Mouse (Mus musculus) hindbrain, postnatal 0 days (tissue): ENCODE data around the gene Plcg1. TPM values are rescaled to one million over a fixed set of nuclear protein-coding genes. Genes with fewer than 3 reads are reported as not detected.

ENCODE experiments used
- ATAC-seq: fragments of 200-750 bp; cut with Nextera tagmentation; 2 replicates; pipeline ENCODE4 v1.8.0; 2017; ENCODE audit warnings: mild to moderate bottlenecking, moderate TSS enrichment, moderate library complexity
- DNase-seq: peaks from one replicate; pipeline ENCODE4 v3.0.0-alpha.2; 2015; ENCODE audit warnings: low spot score
- H3K27ac ChIP-seq: fragments of 300-500 bp; sonication (generic); 2 replicates; pipeline ENCODE4 v1.5.1; 2014; ENCODE audit warnings: mild to moderate bottlenecking
- H3K27me3 ChIP-seq: fragments of 300-500 bp; sonication (generic); 2 replicates; pipeline ENCODE4 v1.6.1; 2014; ENCODE audit warnings: low read length, mixed read lengths; ENCODE audit not compliant: insufficient read depth
- H3K36me3 ChIP-seq: fragments of 300-500 bp; sonication (generic); 2 replicates; pipeline ENCODE4 v1.6.1; 2014; ENCODE audit warnings: low read length, mixed read lengths; ENCODE audit not compliant: insufficient read depth
- H3K4me1 ChIP-seq: fragments of 300-500 bp; sonication (generic); 2 replicates; pipeline ENCODE4 v1.6.1; 2014; ENCODE audit warnings: antibody characterized with exemption, low read length, mixed read lengths; ENCODE audit not compliant: insufficient read depth
- H3K4me2 ChIP-seq: fragments of 300-500 bp; sonication (generic); 2 replicates; pipeline ENCODE4 v1.6.1; 2014; ENCODE audit warnings: low read depth, mild to moderate bottlenecking, low read length, moderate library complexity, mixed read lengths
- H3K4me3 ChIP-seq: fragments of 300-500 bp; sonication (generic); 2 replicates; pipeline ENCODE4 v1.5.1; 2014; ENCODE audit warnings: low read length
- H3K9ac ChIP-seq: fragments of 300-500 bp; sonication (generic); replicated peaks from 2 replicates; pipeline ENCODE4 v1.6.1; 2014; ENCODE audit warnings: mild to moderate bottlenecking, low read length, moderate library complexity, mixed read lengths
- H3K9me3 ChIP-seq: fragments of 300-500 bp; sonication (generic); 2 replicates; pipeline ENCODE4 v1.6.1; 2016; ENCODE audit warnings: low read length, mixed read lengths
- CTCF ChIP-seq: IDR thresholded peaks from 2 replicates; pipeline ENCODE4 v1.5.1; 2016; ENCODE audit warnings: antibody characterized with exemption, control low read depth, low read depth
- WGBS: fragments of 180-500 bp; shearing (Covaris S2); extraction: QIAGEN DNeasy Blood & Tissue Kit; methylation state at CpG from one replicate; pipeline ENCODE4 v1.1.7; 2014; 5-methylcytosine and 5-hydroxymethylcytosine counted together
- polyA plus RNA-seq: library from polyadenylated mRNA; unstranded; fragments of >200 nt; fragmentation: Nextera tagmentation; extraction: Ambion mirVana; gene quantifications from 2 replicates; pipeline ENCODE4 v1.2.1, GENCODE M21; 2015
- total RNA-seq: library from RNA; depleted of rRNA; stranded (reverse); fragments of >200 nt; gene quantifications from 2 replicates; pipeline ENCODE4 v1.2.3, GENCODE M21; 2014

The Plcg1 gene
- total and polyA plus RNA-seq, 2 experiments from 2014 or later: 40.5 to 111 TPM

GRCm38 (mm10) chr2:160780834-160781219, 49.7 kb downstream of the Plcg1 start:
- no peak for ATAC-seq
- H3K4me3 ChIP-seq: no peak overlapping the region
- no peak for TF ChIP-seq CTCF
- peaks cover 8% of the 10 kb centered on the region for H3K36me3 ChIP-seq
- no peak overlapping the region for H3K27ac ChIP-seq
- 98% methylated on average over 2 of the region's 2 CpGs for WGBS
- H3K4me2 ChIP-seq: no peak overlapping the region
- H3K4me1 ChIP-seq: no peaks in the 10 kb centered on the region; the same call in 1 of the 2 replicates
- no peaks in the 10 kb centered on the region for H3K9me3 ChIP-seq
- H3K9ac ChIP-seq: no peak overlapping the region
- no peaks in the 10 kb centered on the region for H3K27me3 ChIP-seq
- DNase-seq: no peak

GRCm38 (mm10) chr2:160786333-160786732, 55.2 kb downstream of the Plcg1 start:
- WGBS: 44% methylated on average over 1 of the region's 1 CpGs

GRCm38 (mm10) chr2:160789046-160789445, 57.9 kb downstream of the Plcg1 start:
- no peak for ATAC-seq
- TF ChIP-seq CTCF: no peak
- H3K27ac ChIP-seq: 0 out of 2 replicates have a peak overlapping the region, but pooled peaks have one; percentile 6

More at GRCm38 (mm10) chr2:160786333-160786732, 55.2 kb downstream of the Plcg1 start:
- Histone ChIP-seq H3K4me1 (peaks cover 3% of the 10 kb centered on the region; the same call in 1 of the 2 replicates), H3K9ac (0 out of 2 replicates have a peak overlapping the region, but pooled peaks have one; percentile 21), H3K4me3 (no peak overlapping the region), H3K27me3 (no peaks in the 10 kb centered on the region), H3K27ac (peak overlapping the region; percentile 89), H3K4me2 (no peak overlapping the region), H3K36me3 (no peaks in the 10 kb centered on the region; the same call in 1 of the 2 replicates), H3K9me3 (no peaks in the 10 kb centered on the region)
- TF ChIP-seq CTCF: no peak
- DNase-seq (peak; percentile 73), ATAC-seq (peak; percentile 93)

GRCm38 (mm10) chr2:160789741-160790140, 58.6 kb downstream of the Plcg1 start:
- peaks cover 3% of the 10 kb centered on the region; the same call in 1 of the 2 replicates for H3K4me1 ChIP-seq
- no peaks in the 10 kb centered on the region for H3K9me3 ChIP-seq
- no peak for TF ChIP-seq CTCF
- H3K27me3 ChIP-seq: no peaks in the 10 kb centered on the region
- H3K9ac ChIP-seq: no peak overlapping the region
- H3K27ac ChIP-seq: no peak overlapping the region; the same call in 1 of the 2 replicates
- ATAC-seq (no peak), DNase-seq (no peak)
- H3K4me2 ChIP-seq: no peak overlapping the region
- H3K36me3 ChIP-seq: no peaks in the 10 kb centered on the region
- no peak overlapping the region for H3K4me3 ChIP-seq

More at GRCm38 (mm10) chr2:160789046-160789445, 57.9 kb downstream of the Plcg1 start:
- no peaks in the 10 kb centered on the region for H3K36me3 ChIP-seq
- H3K9me3 ChIP-seq: no peaks in the 10 kb centered on the region
- no peak for DNase-seq
- no peak overlapping the region for H3K4me2 ChIP-seq
- no peak overlapping the region for H3K4me3 ChIP-seq
- no peaks in the 10 kb centered on the region for H3K27me3 ChIP-seq
- peaks cover 3% of the 10 kb centered on the region; the same call in 1 of the 2 replicates for H3K4me1 ChIP-seq
- H3K9ac ChIP-seq: no peak overlapping the region
- WGBS: 89% methylated on average over 1 of the region's 1 CpGs

- 84% methylated on average over 2 of the region's 2 CpGs for WGBS
- Histone ChIP-seq H3K4me1 (no peaks in the 10 kb centered on the region), H3K36me3 (no peaks in the 10 kb centered on the region), H3K9me3 (no peaks in the 10 kb centered on the region), H3K9ac (no peak overlapping the region), H3K27me3 (no peaks in the 10 kb centered on the region), H3K4me3 (no peak overlapping the region), H3K4me2 (no peak overlapping the region), H3K27ac (no peak overlapping the region)
- TF ChIP-seq CTCF: peak; percentile 54
- ATAC-seq (no peak), DNase-seq (no peak)
Observed at GRCm38 (mm10) chr2:160793117-160793516, 62.0 kb downstream of the Plcg1 start.

- peak overlapping the region; percentile 54 for H3K27ac ChIP-seq
- ATAC-seq (peak; percentile 73; the same call in 1 of the 2 replicates), DNase-seq (peak; percentile 69)
- TF ChIP-seq CTCF: no peak
- no peaks in the 10 kb centered on the region for H3K27me3 ChIP-seq
- H3K9ac ChIP-seq: no peak overlapping the region
- no peak overlapping the region for H3K4me3 ChIP-seq
- no peaks in the 10 kb centered on the region for H3K36me3 ChIP-seq
- no peaks in the 10 kb centered on the region for H3K9me3 ChIP-seq
- 47% methylated on average over 2 of the region's 2 CpGs for WGBS
- no peaks in the 10 kb centered on the region for H3K4me1 ChIP-seq
- no peak overlapping the region for H3K4me2 ChIP-seq
Observed at GRCm38 (mm10) chr2:160796973-160797372, 65.9 kb downstream of the Plcg1 start.

GRCm38 (mm10) chr2:160798206-160798605, 67.1 kb downstream of the Plcg1 start:
- H3K27ac ChIP-seq: no peak overlapping the region
- H3K36me3 ChIP-seq: no peaks in the 10 kb centered on the region
- ATAC-seq (no peak), DNase-seq (no peak)
- WGBS: 87% methylated on average over 1 of the region's 1 CpGs
- no peaks in the 10 kb centered on the region for H3K4me1 ChIP-seq
- no peak overlapping the region for H3K4me3 ChIP-seq
- H3K27me3 ChIP-seq: no peaks in the 10 kb centered on the region
- H3K4me2 ChIP-seq: no peak overlapping the region
- TF ChIP-seq CTCF: no peak
- no peaks in the 10 kb centered on the region for H3K9me3 ChIP-seq
- H3K9ac ChIP-seq: no peak overlapping the region
